Comparison of ENCODE assay signal across 11 mouse cellular contexts in genomic region chr2:166332748-166333417, GRCm38 (mm10).
DNase-seq lines count a peak whose midpoint lies in the region; ATAC-seq lines count a peak whose summit lies in the region.
"Had no signal": no experiment of that assay in that cellular context is flagged by ENCODE, and none has a peak within 500 bp of the region (broad histone marks: within the 10 kb centered on the region; RNA-seq: fewer than 3 reads in every experiment).

No protein-coding gene starts in this region.

- no peaks in the 10 kb centered on the region for H3K27me3 ChIP-seq in heart, embryonic 13.5 days (replicated peaks)
- no peaks in the 10 kb centered on the region for H3K27me3 ChIP-seq in embryonic facial prominence, embryonic 11.5 days (ENCODE audit: control insufficient read depth, insufficient read depth, low read length)
- no peaks in the 10 kb centered on the region for H3K27me3 ChIP-seq in kidney, embryonic 15.5 days
- H3K27me3 ChIP-seq in midbrain, embryonic 16.5 days (ENCODE audit: control insufficient read depth, insufficient read depth, low read depth, low read length), result no peaks in the 10 kb centered on the region; the same call in 1 of the 2 replicates
- H3K27me3 ChIP-seq in midbrain, embryonic 13.5 days, result peaks cover 17% of the 10 kb centered on the region; the same call in 1 of the 2 replicates
- H3K27me3 ChIP-seq: forebrain, embryonic 13.5 days had no signal

- peaks cover 55% of the 10 kb centered on the region for H3K4me1 ChIP-seq in heart, embryonic 13.5 days
- H3K4me1 ChIP-seq in embryonic facial prominence, embryonic 11.5 days (ENCODE audit: control insufficient read depth, insufficient read depth, low read length), result no peaks in the 10 kb centered on the region; the same call in 1 of the 2 replicates
- H3K4me1 ChIP-seq in kidney, embryonic 15.5 days, result peaks cover 57% of the 10 kb centered on the region
- H3K4me1 ChIP-seq in midbrain, embryonic 16.5 days (ENCODE audit: control insufficient read depth, insufficient read depth, low read length), result no peaks in the 10 kb centered on the region
- peaks cover 17% of the 10 kb centered on the region; the same call in 1 of the 2 replicates for H3K4me1 ChIP-seq in midbrain, embryonic 13.5 days (replicated peaks)
- H3K4me1 ChIP-seq: forebrain, embryonic 13.5 days had no signal

- DNase-seq in heart, adult 11 months, result no peak
- peak; percentile 45 for DNase-seq in embryonic facial prominence, embryonic 11.5 days (ENCODE audit: low spot score)
- DNase-seq in lung, postnatal 14 days, result peak; percentile 13
- no peak for DNase-seq in ovary, adult 18-20 months (ENCODE audit: low spot score)
- DNase-seq: cerebellum, adult 11-12 months; midbrain, embryonic 14.5 days had no signal

- no peaks in the 10 kb centered on the region for H3K9me3 ChIP-seq in heart, embryonic 13.5 days
- no peaks in the 10 kb centered on the region for H3K9me3 ChIP-seq in embryonic facial prominence, embryonic 11.5 days (replicated peaks; ENCODE audit: control insufficient read depth, low read length)
- H3K9me3 ChIP-seq in kidney, embryonic 15.5 days (replicated peaks), result no peaks in the 10 kb centered on the region
- no peaks in the 10 kb centered on the region for H3K9me3 ChIP-seq in midbrain, embryonic 16.5 days (replicated peaks; ENCODE audit: control insufficient read depth, low read length, poor library complexity, severe bottlenecking)
- H3K9me3 ChIP-seq in midbrain, embryonic 13.5 days, result no peaks in the 10 kb centered on the region
- H3K9me3 ChIP-seq: forebrain, embryonic 13.5 days had no signal

- H3K9ac ChIP-seq in heart, embryonic 13.5 days, result no peak overlapping the region
- H3K9ac ChIP-seq in embryonic facial prominence, embryonic 11.5 days (replicated peaks; ENCODE audit: low read length), result no peak overlapping the region
- no peak overlapping the region for H3K9ac ChIP-seq in kidney, embryonic 15.5 days
- H3K9ac ChIP-seq in midbrain, embryonic 16.5 days (ENCODE audit: low read depth, low read length), result no peak overlapping the region
- no peak overlapping the region for H3K9ac ChIP-seq in midbrain, embryonic 13.5 days (replicated peaks)
- H3K9ac ChIP-seq: forebrain, embryonic 13.5 days had no signal

- no peaks in the 10 kb centered on the region for H3K36me3 ChIP-seq in heart, embryonic 13.5 days
- H3K36me3 ChIP-seq in embryonic facial prominence, embryonic 11.5 days (replicated peaks; ENCODE audit: control insufficient read depth, insufficient read depth, low read depth, low read length), result no peaks in the 10 kb centered on the region
- no peaks in the 10 kb centered on the region for H3K36me3 ChIP-seq in kidney, embryonic 15.5 days
- H3K36me3 ChIP-seq in midbrain, embryonic 16.5 days (ENCODE audit: control insufficient read depth, insufficient read depth, low read length), result no peaks in the 10 kb centered on the region
- H3K36me3 ChIP-seq in midbrain, embryonic 13.5 days, result no peaks in the 10 kb centered on the region

- no peak for ATAC-seq in heart, embryonic 13.5 days (ENCODE audit: extremely low read depth, insufficient number of reproducible peaks, low FRiP score, low TSS enrichment)
- no peak for ATAC-seq in embryonic facial prominence, embryonic 11.5 days (replicated peaks; ENCODE audit: insufficient number of reproducible peaks, low FRiP score, low TSS enrichment, low read depth)
- no peak for ATAC-seq in kidney, embryonic 15.5 days (replicated peaks; ENCODE audit: low FRiP score)
- no peak for ATAC-seq in midbrain, embryonic 16.5 days
- ATAC-seq in midbrain, embryonic 13.5 days, result no peak
- ATAC-seq: forebrain, embryonic 13.5 days had no signal

- H3K4me3 ChIP-seq in heart, embryonic 13.5 days, result no peak overlapping the region
- no peak overlapping the region for H3K4me3 ChIP-seq in embryonic facial prominence, embryonic 11.5 days (ENCODE audit: low read depth, low read length)
- H3K4me3 ChIP-seq in kidney, embryonic 15.5 days (replicated peaks), result no peak overlapping the region
- no peak overlapping the region for H3K4me3 ChIP-seq in midbrain, embryonic 16.5 days (ENCODE audit: low read depth, low read length)
- no peak overlapping the region for H3K4me3 ChIP-seq in midbrain, embryonic 13.5 days (replicated peaks)
- H3K4me3 ChIP-seq: forebrain, embryonic 13.5 days had no signal

- H3K4me2 ChIP-seq in heart, embryonic 13.5 days, result no peak overlapping the region
- H3K4me2 ChIP-seq in embryonic facial prominence, embryonic 11.5 days (ENCODE audit: low read depth, low read length), result no peak overlapping the region
- no peak overlapping the region for H3K4me2 ChIP-seq in kidney, embryonic 15.5 days
- no peak overlapping the region for H3K4me2 ChIP-seq in midbrain, embryonic 16.5 days (ENCODE audit: low read length)
- H3K4me2 ChIP-seq in midbrain, embryonic 13.5 days (replicated peaks), result no peak overlapping the region
- H3K4me2 ChIP-seq: forebrain, embryonic 13.5 days had no signal

- peak overlapping the region; percentile 46 for H3K27ac ChIP-seq in heart, embryonic 13.5 days (replicated peaks)
- H3K27ac ChIP-seq in embryonic facial prominence, embryonic 11.5 days (replicated peaks; ENCODE audit: low read depth, low read length), result no peak overlapping the region
- peak overlapping the region; percentile 25; the same call in 1 of the 2 replicates for H3K27ac ChIP-seq in kidney, embryonic 15.5 days
- no peak overlapping the region for H3K27ac ChIP-seq in midbrain, embryonic 16.5 days (ENCODE audit: low read length)
- H3K27ac ChIP-seq in midbrain, embryonic 13.5 days, result no peak overlapping the region
- H3K27ac ChIP-seq: forebrain, embryonic 13.5 days had no signal

- WGBS in heart, embryonic 13.5 days, result 36% methylated on average over 13 of the region's 13 CpGs
- WGBS in embryonic facial prominence, embryonic 11.5 days, result 72% methylated on average over 13 of the region's 13 CpGs
- WGBS in kidney, embryonic 15.5 days, result 54% methylated on average over 13 of the region's 13 CpGs
- WGBS in midbrain, embryonic 16.5 days, result 83% methylated on average over 13 of the region's 13 CpGs
- 85% methylated on average over 13 of the region's 13 CpGs for WGBS in midbrain, embryonic 13.5 days

Comparison
In these comparisons a context has a peak if more than half of its experiments do, and no peak if none do; other contexts are left out.
1. H3K27ac ChIP-seq: peak in heart, embryonic 13.5 days (single experiment) and kidney, embryonic 15.5 days (single experiment); none in embryonic facial prominence, embryonic 11.5 days (single experiment), midbrain, embryonic 16.5 days (single experiment) and midbrain, embryonic 13.5 days (single experiment).
2. DNase-seq: peak in embryonic facial prominence, embryonic 11.5 days (single experiment) and lung, postnatal 14 days (single experiment); none in heart, adult 11 months (single experiment) and ovary, adult 18-20 months (single experiment).